Mouse (Mus musculus): ENCODE measurements around the gene Elk3. TPM values are rescaled to one million over a fixed set of nuclear protein-coding genes. Genes with fewer than 3 reads are reported as not detected.

Elk3 gene
- total RNA-seq, 1 experiment from 2014 or later = 30.0 TPM

- ATAC-seq (replicated peaks; ENCODE audit: low read depth, poor library complexity, severe bottlenecking) = no peak
These were observed 105.5 kb downstream of the Elk3 start for GRCm38 (mm10) chr10:93205287-93205956.

GRCm38 (mm10) chr10:93201846-93202458 is 109.0 kb downstream of the Elk3 start:
- no peak for ATAC-seq (replicated peaks; ENCODE audit: low read depth, poor library complexity, severe bottlenecking)

- ATAC-seq (replicated peaks; ENCODE audit: low read depth, poor library complexity, severe bottlenecking) = 0 out of 2 replicates have a peak, but pooled peaks have one; percentile 17
These were observed 112.0 kb downstream of the Elk3 start for GRCm38 (mm10) chr10:93198958-93199357.

Other genes starting within 250 kb of the Elk3 start
- gene Cfap54, start 229.5 kb downstream of the Elk3 start, total RNA-seq (2017) = 0.27 and 1.2 TPM in 2 replicates
- gene Cdk17, start 150.3 kb downstream of the Elk3 start, total RNA-seq (2017) = 69.2 and 87.6 TPM in 2 replicates
- 139 and 195 TPM in 2 replicates for gene Lta4h, start 142.3 kb upstream of the Elk3 start, total RNA-seq (2017)
- 0.29 and 1.1 TPM in 2 replicates for gene Hal, start 177.6 kb upstream of the Elk3 start, total RNA-seq (2017)
- not detected in 2 replicates for gene Amdhd1, start 228.9 kb upstream of the Elk3 start, total RNA-seq (2017)
- 0.24 and 0.55 TPM in 2 replicates for gene Ccdc38, start 229.5 kb upstream of the Elk3 start, total RNA-seq (2017)